21 mouse cellular contexts compared by ENCODE assay signal in genomic region chr15:78959537-78959936, GRCm38 (mm10). TPM values are rescaled to one million over a fixed set of nuclear protein-coding genes. Genes with fewer than 3 reads are reported as not detected.
DNase-seq lines count a peak whose midpoint lies in the region; ATAC-seq lines count a peak whose summit lies in the region.
"Had no signal": no experiment of that assay in that cellular context is flagged by ENCODE, and none has a peak within 500 bp of the region (broad histone marks: within the 10 kb centered on the region; RNA-seq: fewer than 3 reads in every experiment).

No protein-coding gene starts in this region.

- no peaks in the 10 kb centered on the region for H3K9me3 ChIP-seq in heart, embryonic 10.5 days
- no peaks in the 10 kb centered on the region for H3K9me3 ChIP-seq in intestine, embryonic 15.5 days
- no peaks in the 10 kb centered on the region for H3K9me3 ChIP-seq in stomach, embryonic 15.5 days
- no peaks in the 10 kb centered on the region for H3K9me3 ChIP-seq in midbrain, embryonic 14.5 days (ENCODE audit: control insufficient read depth, low read length)
- H3K9me3 ChIP-seq: embryonic facial prominence, embryonic 12.5 days; embryonic facial prominence, embryonic 15.5 days; forebrain, embryonic 12.5 days; forebrain, embryonic 15.5 days; heart, embryonic 13.5 days; hindbrain, embryonic 12.5 days; hindbrain, embryonic 15.5 days had no signal

- peaks cover 10% of the 10 kb centered on the region; the same call in 1 of the 2 replicates for H3K36me3 ChIP-seq in heart, embryonic 10.5 days
- H3K36me3 ChIP-seq in intestine, embryonic 15.5 days, result no peaks in the 10 kb centered on the region
- H3K36me3 ChIP-seq in stomach, embryonic 15.5 days, result no peaks in the 10 kb centered on the region
- peaks cover 69% of the 10 kb centered on the region for H3K36me3 ChIP-seq in midbrain, embryonic 14.5 days (ENCODE audit: control insufficient read depth, insufficient read depth, low read length)
- H3K36me3 ChIP-seq: heart, embryonic 13.5 days had no signal

- H3K4me1 ChIP-seq in heart, embryonic 10.5 days, result peaks cover 15% of the 10 kb centered on the region
- H3K4me1 ChIP-seq in intestine, embryonic 15.5 days (replicated peaks), result 0 out of 2 replicates have a peak, but pooled peaks cover 12% of the 10 kb centered on the region
- 0 out of 2 replicates have a peak, but pooled peaks cover 12% of the 10 kb centered on the region for H3K4me1 ChIP-seq in stomach, embryonic 15.5 days
- no peaks in the 10 kb centered on the region for H3K4me1 ChIP-seq in midbrain, embryonic 14.5 days (ENCODE audit: control insufficient read depth, insufficient read depth, low read length)
- H3K4me1 ChIP-seq: forebrain, embryonic 15.5 days had no signal

- 84% methylated on average over 11 of the region's 11 CpGs for WGBS in heart, embryonic 10.5 days
- WGBS in intestine, embryonic 15.5 days, result 71% methylated on average over 11 of the region's 11 CpGs
- 67% methylated on average over 11 of the region's 11 CpGs for WGBS in stomach, embryonic 15.5 days
- WGBS in midbrain, embryonic 14.5 days, result 96% methylated on average over 11 of the region's 11 CpGs

- DNase-seq in heart, adult 11 months, result peak; percentile 91
- DNase-seq in heart, embryonic 10.5 days (ENCODE audit: low spot score), result no peak
- peak; percentile 25 for DNase-seq in ES-CJ7 (ENCODE audit: low read depth, low spot score)
- no peak for DNase-seq in T-cell, adult 2 months (ENCODE audit: low spot score)
- no peak for DNase-seq in midbrain, embryonic 14.5 days
- no peak for DNase-seq in lung, postnatal 25 days (ENCODE audit: low spot score)
- DNase-seq: B cell, adult 2 months; cerebellum, adult 18-20 months; cerebellum, adult 9-10 months; cerebellum, postnatal 14 days; kidney, adult 2 months had no signal

- H3K4me3 ChIP-seq in heart, embryonic 10.5 days, result no peak overlapping the region
- H3K4me3 ChIP-seq in intestine, embryonic 15.5 days (replicated peaks), result no peak overlapping the region
- no peak overlapping the region for H3K4me3 ChIP-seq in stomach, embryonic 15.5 days (replicated peaks)
- H3K4me3 ChIP-seq in midbrain, embryonic 14.5 days (replicated peaks; ENCODE audit: low read depth, low read length), result no peak overlapping the region
- H3K4me3 ChIP-seq: embryonic facial prominence, embryonic 12.5 days; embryonic facial prominence, embryonic 15.5 days; erythroblast, embryonic 14.5 days; forebrain, embryonic 12.5 days; forebrain, embryonic 15.5 days; heart, embryonic 13.5 days; hindbrain, embryonic 12.5 days; hindbrain, embryonic 15.5 days had no signal

- no peak overlapping the region for H3K9ac ChIP-seq in intestine, embryonic 15.5 days
- no peak overlapping the region for H3K9ac ChIP-seq in stomach, embryonic 15.5 days
- H3K9ac ChIP-seq in midbrain, embryonic 14.5 days (replicated peaks; ENCODE audit: low read length), result no peak overlapping the region
- H3K9ac ChIP-seq: embryonic facial prominence, embryonic 12.5 days; embryonic facial prominence, embryonic 15.5 days; forebrain, embryonic 12.5 days; forebrain, embryonic 15.5 days; heart, embryonic 13.5 days; hindbrain, embryonic 12.5 days; hindbrain, embryonic 15.5 days had no signal

- no peaks in the 10 kb centered on the region for H3K27me3 ChIP-seq in heart, embryonic 10.5 days (ENCODE audit: insufficient read depth, poor library complexity, severe bottlenecking)
- no peaks in the 10 kb centered on the region for H3K27me3 ChIP-seq in intestine, embryonic 15.5 days (replicated peaks)
- H3K27me3 ChIP-seq in stomach, embryonic 15.5 days (replicated peaks), result no peaks in the 10 kb centered on the region
- H3K27me3 ChIP-seq in midbrain, embryonic 14.5 days (ENCODE audit: control insufficient read depth, insufficient read depth, low read length), result no peaks in the 10 kb centered on the region
- H3K27me3 ChIP-seq: embryonic facial prominence, embryonic 12.5 days; embryonic facial prominence, embryonic 15.5 days; forebrain, embryonic 12.5 days; forebrain, embryonic 15.5 days; heart, embryonic 13.5 days; hindbrain, embryonic 12.5 days; hindbrain, embryonic 15.5 days had no signal

- H3K27ac ChIP-seq in heart, embryonic 10.5 days, result no peak overlapping the region
- H3K27ac ChIP-seq in intestine, embryonic 15.5 days, result no peak overlapping the region
- H3K27ac ChIP-seq in stomach, embryonic 15.5 days, result no peak overlapping the region
- no peak overlapping the region for H3K27ac ChIP-seq in midbrain, embryonic 14.5 days (replicated peaks; ENCODE audit: low read depth, low read length)
- H3K27ac ChIP-seq: embryonic facial prominence, embryonic 12.5 days; embryonic facial prominence, embryonic 15.5 days; forebrain, embryonic 12.5 days; forebrain, embryonic 15.5 days; heart, embryonic 13.5 days; hindbrain, embryonic 12.5 days; hindbrain, embryonic 15.5 days had no signal

- ATAC-seq in intestine, embryonic 15.5 days, result peak; percentile 68
- peak; percentile 69; the same call in 1 of the 2 replicates for ATAC-seq in stomach, embryonic 15.5 days (ENCODE audit: insufficient read depth, low FRiP score, low read depth)
- ATAC-seq in midbrain, embryonic 14.5 days (ENCODE audit: low FRiP score, low TSS enrichment), result no peak
- ATAC-seq: forebrain, embryonic 15.5 days had no signal

- H3K4me2 ChIP-seq in intestine, embryonic 15.5 days (replicated peaks), result 0 out of 2 replicates have a peak overlapping the region, but pooled peaks have one; percentile 4
- no peak overlapping the region; the same call in 1 of the 2 replicates for H3K4me2 ChIP-seq in stomach, embryonic 15.5 days
- H3K4me2 ChIP-seq in midbrain, embryonic 14.5 days (ENCODE audit: low read length), result no peak overlapping the region
- H3K4me2 ChIP-seq: embryonic facial prominence, embryonic 12.5 days; embryonic facial prominence, embryonic 15.5 days; forebrain, embryonic 12.5 days; forebrain, embryonic 15.5 days; heart, embryonic 13.5 days; hindbrain, embryonic 12.5 days; hindbrain, embryonic 15.5 days had no signal

RNA-seq across cellular contexts. Expression of gene Triobp, which starts 12.0 kb away (rescaled TPM):
- polyA plus RNA-seq in heart, embryonic 10.5 days (2016; fragmentation: Nextera tagmentation; extraction: Ambion mirVana), result 63.6 and 68.2 TPM in 2 replicates
- polyA plus RNA-seq in intestine, embryonic 15.5 days (2015; fragmentation: Nextera tagmentation; extraction: Ambion mirVana), result 51.5 and 53.1 TPM in 2 replicates
- 54.4 TPM in 2 replicates for polyA plus RNA-seq in stomach, embryonic 15.5 days (2015; fragmentation: Nextera tagmentation; extraction: Ambion mirVana)
- 42.5 and 46.5 TPM in 2 replicates for polyA plus RNA-seq in midbrain, embryonic 14.5 days (2014; fragmentation: Nextera tagmentation; extraction: Ambion mirVana)

RNA-seq across cellular contexts. Expression of gene Nol12, which starts 24.8 kb away (rescaled TPM):
- 45.8 and 70.0 TPM in 2 replicates for polyA plus RNA-seq in heart, embryonic 10.5 days (2016; fragmentation: Nextera tagmentation; extraction: Ambion mirVana)
- polyA plus RNA-seq in intestine, embryonic 15.5 days (2015; fragmentation: Nextera tagmentation; extraction: Ambion mirVana), result 41.4 and 42.3 TPM in 2 replicates
- polyA plus RNA-seq in stomach, embryonic 15.5 days (2015; fragmentation: Nextera tagmentation; extraction: Ambion mirVana), result 47.4 and 49.9 TPM in 2 replicates
- 61.0 and 70.8 TPM in 2 replicates for polyA plus RNA-seq in midbrain, embryonic 14.5 days (2014; fragmentation: Nextera tagmentation; extraction: Ambion mirVana)

RNA-seq across cellular contexts. Expression of gene Lgals1, which starts 33.0 kb away (rescaled TPM):
- 427 and 466 TPM in 2 replicates for polyA plus RNA-seq in heart, embryonic 10.5 days (2016; fragmentation: Nextera tagmentation; extraction: Ambion mirVana)
- 996 and 1,059 TPM in 2 replicates for polyA plus RNA-seq in intestine, embryonic 15.5 days (2015; fragmentation: Nextera tagmentation; extraction: Ambion mirVana)
- polyA plus RNA-seq in stomach, embryonic 15.5 days (2015; fragmentation: Nextera tagmentation; extraction: Ambion mirVana), result 1,300 and 1,476 TPM in 2 replicates
- polyA plus RNA-seq in midbrain, embryonic 14.5 days (2014; fragmentation: Nextera tagmentation; extraction: Ambion mirVana), result 13.8 and 101 TPM in 2 replicates

RNA-seq across cellular contexts. Expression of gene Pdxp, which starts 45.8 kb away (rescaled TPM):
- polyA plus RNA-seq in heart, embryonic 10.5 days (2016; fragmentation: Nextera tagmentation; extraction: Ambion mirVana), result 26.5 and 35.7 TPM in 2 replicates
- 11.0 TPM in 2 replicates for polyA plus RNA-seq in intestine, embryonic 15.5 days (2015; fragmentation: Nextera tagmentation; extraction: Ambion mirVana)
- polyA plus RNA-seq in stomach, embryonic 15.5 days (2015; fragmentation: Nextera tagmentation; extraction: Ambion mirVana), result 11.8 and 12.8 TPM in 2 replicates
- 111 and 147 TPM in 2 replicates for polyA plus RNA-seq in midbrain, embryonic 14.5 days (2014; fragmentation: Nextera tagmentation; extraction: Ambion mirVana)

RNA-seq across cellular contexts. Expression of gene Sh3bp1, which starts 60.0 kb away (rescaled TPM):
- 33.8 and 44.4 TPM in 2 replicates for polyA plus RNA-seq in heart, embryonic 10.5 days (2016; fragmentation: Nextera tagmentation; extraction: Ambion mirVana)
- 21.6 and 26.8 TPM in 2 replicates for polyA plus RNA-seq in intestine, embryonic 15.5 days (2015; fragmentation: Nextera tagmentation; extraction: Ambion mirVana)
- polyA plus RNA-seq in stomach, embryonic 15.5 days (2015; fragmentation: Nextera tagmentation; extraction: Ambion mirVana), result 34.8 and 36.9 TPM in 2 replicates
- 1.7 and 2.9 TPM in 2 replicates for polyA plus RNA-seq in midbrain, embryonic 14.5 days (2014; fragmentation: Nextera tagmentation; extraction: Ambion mirVana)

Comparison
In these comparisons a context has a peak if more than half of its experiments do, and no peak if none do; other contexts are left out.
1. DNase-seq: peak in heart, adult 11 months (single experiment) and ES-CJ7 (single experiment); none in heart, embryonic 10.5 days (single experiment), T-cell, adult 2 months (single experiment), midbrain, embryonic 14.5 days (single experiment) and lung, postnatal 25 days (single experiment).